Mouse (Mus musculus): ENCODE results near the gene Mark3. TPM values are rescaled to one million over a fixed set of nuclear protein-coding genes. Genes with fewer than 3 reads are reported as not detected.

The Mark3 gene
- polyA plus RNA-seq, 1 experiment from 2014 or later, result 26.4 TPM

- H3K27me3 ChIP-seq (replicated peaks; ENCODE audit: control insufficient read depth, insufficient read depth, low read length), result no peaks in the 10 kb centered on the region
- H3K36me3 ChIP-seq (ENCODE audit: control insufficient read depth, insufficient read depth, low read length), result no peaks in the 10 kb centered on the region
- H3K4me3 ChIP-seq (ENCODE audit: low read length), result peak overlapping the region; percentile 91
- H3K27ac ChIP-seq (ENCODE audit: low read depth, low read length), result peak overlapping the region; percentile 88
- 2% methylated on average over 8 of the region's 8 CpGs for WGBS
- ATAC-seq, result peak; percentile 37
- H3K4me2 ChIP-seq (ENCODE audit: low read length), result peak overlapping the region; percentile 92
- H3K9me3 ChIP-seq (ENCODE audit: control insufficient read depth, low read length), result no peaks in the 10 kb centered on the region
- peaks cover 29% of the 10 kb centered on the region for H3K4me1 ChIP-seq (ENCODE audit: control insufficient read depth, insufficient read depth, low read depth, low read length)
- peak overlapping the region; percentile 98 for H3K9ac ChIP-seq (ENCODE audit: low read depth, low read length)
Measured at GRCm38 (mm10) chr12:111668457-111668912, 94.2 kb downstream of the Mark3 start.

DNA sequence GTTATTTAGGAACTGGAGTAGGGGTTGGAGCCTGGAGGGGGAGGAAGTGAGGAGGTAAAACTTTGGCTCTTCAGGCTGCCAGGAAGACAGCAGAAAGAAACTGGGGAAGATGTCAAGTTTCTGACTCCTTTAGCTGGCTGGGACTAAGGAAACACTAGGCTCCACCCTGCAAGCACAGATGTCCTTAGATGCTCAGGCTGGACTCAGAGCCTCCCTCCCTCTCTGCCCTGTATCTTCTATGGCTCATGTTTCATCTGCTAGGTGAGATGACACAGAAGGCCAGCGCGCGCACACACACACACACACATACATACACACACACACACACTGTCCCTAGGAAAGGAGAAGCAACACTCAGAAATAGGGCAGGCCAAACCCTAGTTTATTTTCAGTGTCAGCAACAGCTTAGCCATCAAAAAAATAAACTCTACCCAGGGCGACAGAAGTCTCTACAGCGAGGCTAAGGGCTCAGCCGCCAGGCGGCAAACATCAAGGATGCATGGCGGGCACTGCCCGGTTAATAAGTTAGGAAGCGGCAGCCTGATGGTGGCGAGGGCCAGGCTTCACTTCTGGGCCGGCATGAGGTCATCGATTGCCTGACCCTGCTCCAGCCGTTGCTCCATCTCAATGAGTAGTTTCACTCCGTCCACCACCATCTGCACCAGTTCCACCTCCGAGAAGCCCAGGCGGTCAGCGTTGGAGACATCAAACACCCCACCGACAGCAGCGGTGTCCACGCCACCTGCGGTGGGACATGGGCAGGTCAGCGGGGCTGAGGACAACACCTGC lies 94.9 kb downstream of the Mark3 start:
- Histone ChIP-seq H3K9me3 (ENCODE audit: control insufficient read depth, low read length) (no peaks in the 10 kb centered on the region), H3K4me1 (ENCODE audit: control insufficient read depth, insufficient read depth, low read depth, low read length) (peaks cover 29% of the 10 kb centered on the region), H3K4me3 (ENCODE audit: low read length) (peak overlapping the region; percentile 91), H3K9ac (ENCODE audit: low read depth, low read length) (peak overlapping the region; percentile 98), H3K27ac (ENCODE audit: low read depth, low read length) (peak overlapping the region; percentile 88), H3K36me3 (ENCODE audit: control insufficient read depth, insufficient read depth, low read length) (no peaks in the 10 kb centered on the region), H3K4me2 (ENCODE audit: low read length) (peak overlapping the region; percentile 92), H3K27me3 (replicated peaks; ENCODE audit: control insufficient read depth, insufficient read depth, low read length) (no peaks in the 10 kb centered on the region; the same call in 1 of the 2 replicates)
- ATAC-seq, result no peak
- 39% methylated on average over 23 of the region's 23 CpGs for WGBS

GRCm38 (mm10) chr12:111669961-111670360 lies 95.6 kb downstream of the Mark3 start:
- no peaks in the 10 kb centered on the region for H3K36me3 ChIP-seq (ENCODE audit: control insufficient read depth, insufficient read depth, low read length)
- H3K9ac ChIP-seq (ENCODE audit: low read depth, low read length), result peak overlapping the region; percentile 98
- H3K4me3 ChIP-seq (ENCODE audit: low read length), result peak overlapping the region; percentile 91
- H3K27me3 ChIP-seq (replicated peaks; ENCODE audit: control insufficient read depth, insufficient read depth, low read length), result no peaks in the 10 kb centered on the region; the same call in 1 of the 2 replicates
- peaks cover 29% of the 10 kb centered on the region for H3K4me1 ChIP-seq (ENCODE audit: control insufficient read depth, insufficient read depth, low read depth, low read length)
- H3K4me2 ChIP-seq (ENCODE audit: low read length), result peak overlapping the region; percentile 92
- ATAC-seq, result no peak
- 28% methylated on average over 8 of the region's 8 CpGs for WGBS
- no peaks in the 10 kb centered on the region for H3K9me3 ChIP-seq (ENCODE audit: control insufficient read depth, low read length)
- H3K27ac ChIP-seq (ENCODE audit: low read depth, low read length), result peak overlapping the region; percentile 88

- Histone ChIP-seq H3K36me3 (ENCODE audit: control insufficient read depth, insufficient read depth, low read length) (no peaks in the 10 kb centered on the region), H3K4me3 (ENCODE audit: low read length) (peak overlapping the region; percentile 91), H3K27ac (ENCODE audit: low read depth, low read length) (peak overlapping the region; percentile 95), H3K9ac (ENCODE audit: low read depth, low read length) (peak overlapping the region; percentile 98), H3K9me3 (ENCODE audit: control insufficient read depth, low read length) (no peaks in the 10 kb centered on the region), H3K4me2 (ENCODE audit: low read length) (peak overlapping the region; percentile 92), H3K4me1 (ENCODE audit: control insufficient read depth, insufficient read depth, low read depth, low read length) (peaks cover 29% of the 10 kb centered on the region), H3K27me3 (replicated peaks; ENCODE audit: control insufficient read depth, insufficient read depth, low read length) (no peaks in the 10 kb centered on the region; the same call in 1 of the 2 replicates)
- WGBS, result 3% methylated on average over 23 of the region's 29 CpGs
- ATAC-seq, result peak; percentile 3; the same call in 1 of the 2 replicates
Measured at GRCm38 (mm10) chr12:111670371-111670971, 96.1 kb downstream of the Mark3 start.

DNA sequence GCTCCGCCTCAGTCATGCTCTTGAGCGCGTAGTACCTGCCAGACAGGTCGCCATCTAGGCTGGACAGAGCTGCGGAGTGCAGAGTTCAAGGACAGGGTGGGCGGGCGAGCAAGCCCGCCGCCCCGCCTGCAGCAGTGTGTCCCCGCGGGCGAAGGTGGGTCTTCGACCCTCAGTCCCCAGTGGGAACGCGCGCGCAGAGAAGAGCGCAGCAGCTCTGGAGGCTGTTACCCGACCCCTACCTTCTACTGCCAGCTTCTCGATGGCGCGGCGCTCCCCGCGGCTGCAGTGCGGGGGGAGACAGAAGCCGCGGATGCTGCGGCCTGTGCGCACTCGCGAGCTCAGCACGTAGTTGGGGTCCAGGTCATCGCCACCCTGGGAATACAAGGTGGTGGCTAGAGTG lies 96.7 kb downstream of the Mark3 start:
- no peaks in the 10 kb centered on the region for H3K9me3 ChIP-seq (ENCODE audit: control insufficient read depth, low read length)
- H3K36me3 ChIP-seq (ENCODE audit: control insufficient read depth, insufficient read depth, low read length), result no peaks in the 10 kb centered on the region
- H3K9ac ChIP-seq (ENCODE audit: low read depth, low read length), result peak overlapping the region; percentile 98
- ATAC-seq, result no peak; the same call in 1 of the 2 replicates
- peaks cover 2% of the 10 kb centered on the region; the same call in 1 of the 2 replicates for H3K27me3 ChIP-seq (replicated peaks; ENCODE audit: control insufficient read depth, insufficient read depth, low read length)
- H3K27ac ChIP-seq (ENCODE audit: low read depth, low read length), result peak overlapping the region; percentile 95
- peak overlapping the region; percentile 91 for H3K4me3 ChIP-seq (ENCODE audit: low read length)
- H3K4me1 ChIP-seq (ENCODE audit: control insufficient read depth, insufficient read depth, low read depth, low read length), result peaks cover 29% of the 10 kb centered on the region
- under 1% methylated on average over 35 of the region's 35 CpGs for WGBS
- H3K4me2 ChIP-seq (ENCODE audit: low read length), result peak overlapping the region; percentile 92

DNA sequence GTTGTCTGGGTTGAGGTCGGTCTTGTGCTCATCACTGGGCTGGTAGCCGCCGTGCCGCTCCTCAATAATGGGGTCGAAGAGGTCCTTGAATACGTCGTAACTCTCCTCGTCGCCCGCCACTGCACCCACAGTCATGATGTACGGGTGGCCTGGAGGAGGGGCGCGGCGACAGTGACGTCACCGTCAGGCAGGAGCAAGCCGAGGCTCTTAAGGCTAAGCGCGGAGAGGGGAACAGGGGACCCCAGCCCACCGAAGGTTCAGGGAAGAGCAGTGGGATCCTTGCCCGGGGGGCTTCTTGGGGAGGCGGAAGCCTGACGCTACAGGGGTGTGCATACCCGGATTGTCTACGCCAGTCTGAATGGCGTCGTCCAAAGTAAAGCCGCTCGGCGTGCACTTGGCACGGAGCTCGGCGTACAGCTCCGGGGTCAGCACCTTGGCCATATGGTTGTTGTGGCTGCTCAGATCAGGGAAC lies 97.1 kb downstream of the Mark3 start:
- H3K27me3 ChIP-seq (replicated peaks; ENCODE audit: control insufficient read depth, insufficient read depth, low read length), result peaks cover 2% of the 10 kb centered on the region; the same call in 1 of the 2 replicates
- peaks cover 29% of the 10 kb centered on the region for H3K4me1 ChIP-seq (ENCODE audit: control insufficient read depth, insufficient read depth, low read depth, low read length)
- no peaks in the 10 kb centered on the region for H3K36me3 ChIP-seq (ENCODE audit: control insufficient read depth, insufficient read depth, low read length)
- peak overlapping the region; percentile 91 for H3K4me3 ChIP-seq (ENCODE audit: low read length)
- ATAC-seq, result peak; percentile 59
- peak overlapping the region; percentile 95 for H3K27ac ChIP-seq (ENCODE audit: low read depth, low read length)
- no peaks in the 10 kb centered on the region for H3K9me3 ChIP-seq (ENCODE audit: control insufficient read depth, low read length)
- peak overlapping the region; percentile 98 for H3K9ac ChIP-seq (ENCODE audit: low read depth, low read length)
- under 1% methylated on average over 34 of the region's 34 CpGs for WGBS
- peak overlapping the region; percentile 92 for H3K4me2 ChIP-seq (ENCODE audit: low read length)

- peak within 1 kb of the TSS; percentile 92 for H3K4me2 ChIP-seq (ENCODE audit: low read length)
- under 1% methylated on average over 30 of the region's 31 CpGs for WGBS
- ATAC-seq, result peak; percentile 89
- peaks cover 2% of the 10 kb centered on the region; the same call in 1 of the 2 replicates for H3K27me3 ChIP-seq (replicated peaks; ENCODE audit: control insufficient read depth, insufficient read depth, low read length)
- peak within 1 kb of the TSS; percentile 95 for H3K27ac ChIP-seq (ENCODE audit: low read depth, low read length)
- H3K9me3 ChIP-seq (ENCODE audit: control insufficient read depth, low read length), result no peaks in the 10 kb centered on the region
- H3K36me3 ChIP-seq (ENCODE audit: control insufficient read depth, insufficient read depth, low read length), result no peaks in the 10 kb centered on the region
- peak within 1 kb of the TSS; percentile 98 for H3K9ac ChIP-seq (ENCODE audit: low read depth, low read length)
- peak within 1 kb of the TSS; percentile 91 for H3K4me3 ChIP-seq (ENCODE audit: low read length)
- H3K4me1 ChIP-seq (ENCODE audit: control insufficient read depth, insufficient read depth, low read depth, low read length), result peaks cover 31% of the 10 kb centered on the region
Measured at GRCm38 (mm10) chr12:111672176-111672575, 97.9 kb downstream of the Mark3 start, which contains the start of gene Ckb. Gene Ckb (minus strand): TSS chr12:111672338.

DNA sequence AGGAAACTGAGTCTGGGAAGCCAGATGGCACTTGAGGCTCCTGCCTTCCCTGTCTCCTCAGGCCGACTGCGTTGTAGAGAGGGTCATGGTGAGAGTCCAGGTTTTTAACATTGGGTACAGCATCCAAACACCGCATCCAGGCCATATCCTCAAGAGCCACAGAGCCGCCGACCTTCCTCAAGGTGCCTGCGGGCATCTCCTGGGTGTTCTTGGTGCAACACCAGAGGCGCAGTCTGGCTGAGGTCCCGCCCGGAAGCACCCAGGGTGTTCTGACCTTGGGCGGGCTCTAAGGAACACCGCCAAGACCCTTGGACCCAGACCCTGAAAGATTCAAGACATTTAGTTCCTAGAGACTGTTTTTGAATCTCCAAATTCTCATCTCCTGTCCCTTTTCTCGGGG lies 98.3 kb downstream of the Mark3 start:
- H3K27ac ChIP-seq (ENCODE audit: low read depth, low read length), result peak overlapping the region; percentile 95
- no peak; the same call in 1 of the 2 replicates for ATAC-seq
- WGBS, result 8% methylated on average over 12 of the region's 12 CpGs
- H3K9me3 ChIP-seq (ENCODE audit: control insufficient read depth, low read length), result no peaks in the 10 kb centered on the region
- peaks cover 2% of the 10 kb centered on the region; the same call in 1 of the 2 replicates for H3K27me3 ChIP-seq (replicated peaks; ENCODE audit: control insufficient read depth, insufficient read depth, low read length)
- peak overlapping the region; percentile 91 for H3K4me3 ChIP-seq (ENCODE audit: low read length)
- peak overlapping the region; percentile 98 for H3K9ac ChIP-seq (ENCODE audit: low read depth, low read length)
- H3K4me2 ChIP-seq (ENCODE audit: low read length), result peak overlapping the region; percentile 92
- H3K4me1 ChIP-seq (ENCODE audit: control insufficient read depth, insufficient read depth, low read depth, low read length), result peaks cover 35% of the 10 kb centered on the region
- H3K36me3 ChIP-seq (ENCODE audit: control insufficient read depth, insufficient read depth, low read length), result no peaks in the 10 kb centered on the region

Data from hindbrain, embryonic 16.5 days (tissue).